Mouse (Mus musculus): ENCODE measurements at regions not wholly inside any gene's neighbourhood (a gene's known extent, or its start where the extent isn't known, plus 50 kb on each side); places are given as distances from the start of the nearest gene placed in this dataset.

DNA sequence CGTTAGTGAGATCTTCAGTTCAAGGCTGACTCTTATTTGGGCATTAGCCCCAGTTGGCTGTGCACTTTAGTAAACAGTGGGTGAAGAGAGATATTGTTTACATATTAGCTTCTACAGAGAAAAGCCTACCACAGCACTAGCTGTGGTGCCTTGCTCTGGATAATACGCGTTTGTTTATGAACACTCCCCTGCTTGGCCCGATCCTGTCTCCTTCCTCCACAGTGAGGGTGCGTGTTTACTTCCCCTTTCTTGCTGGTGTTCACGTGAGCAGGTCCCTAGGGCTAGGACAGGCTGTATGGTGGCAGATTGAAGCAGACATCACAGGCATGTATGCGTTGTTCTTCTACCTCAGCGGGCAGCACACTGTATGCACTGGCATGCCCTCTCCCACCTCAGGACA is 423.1 kb downstream of the Glrx3 start:
- TF ChIP-seq CTCF (IDR thresholded peaks at IDR 0.05; ENCODE audit: control insufficient read depth, insufficient read depth, low read length) (no peak), POLR2A (IDR thresholded peaks at IDR 0.05; ENCODE audit: borderline replicate concordance, control insufficient read depth, low read depth, low read length) (no peak)

Measured in bone marrow, adult 2 months (tissue).